Mouse (Mus musculus) E14TG2a.4 (cell line): ENCODE measurements around the gene Tomm22.

Source experiments
- H3K27me3 ChIP-seq: 2 replicates; pipeline ENCODE4 v1.6.1; 2014; ENCODE audit warnings: low read length, control low read depth; ENCODE audit not compliant: insufficient read depth
- H3K36me3 ChIP-seq: 2 replicates; pipeline ENCODE4 v1.6.1; 2014; ENCODE audit warnings: low read length, control low read depth; ENCODE audit not compliant: insufficient read depth
- H3K4me1 ChIP-seq: replicated peaks from 2 replicates; pipeline ENCODE4 v1.6.1; 2014; ENCODE audit warnings: low read depth, low read length, control low read depth
- H3K4me3 ChIP-seq: replicated peaks from 2 replicates; pipeline ENCODE4 v1.5.1; 2014; ENCODE audit warnings: mild to moderate bottlenecking, low read length
- H3K9me3 ChIP-seq: 2 replicates; pipeline ENCODE4 v1.6.1; 2014; ENCODE audit warnings: low read length, control low read depth
- CTCF ChIP-seq: conservative IDR thresholded peaks from 2 replicates; pipeline ENCODE4 v1.5.1; 2014; ENCODE audit warnings: low read length
- NANOG ChIP-seq: IDR thresholded peaks from 2 replicates; pipeline ENCODE4 v1.6.1; 2014; ENCODE audit warnings: borderline replicate concordance, low read length, mixed read lengths
- POU5F1 ChIP-seq: IDR thresholded peaks from 2 replicates; pipeline ENCODE4 v1.6.1; 2014; ENCODE audit warnings: low read length, borderline replicate concordance

Tomm22 gene

GRCm38 (mm10) chr15:79720796-79721195 is 50.1 kb downstream of the Tomm22 start:
- TF ChIP-seq POU5F1 (no peak), CTCF (no peak), NANOG (no peak)
- H3K36me3 ChIP-seq, result peaks cover 87% of the 10 kb centered on the region
- no peak overlapping the region for H3K4me3 ChIP-seq
- peaks cover 23% of the 10 kb centered on the region for H3K4me1 ChIP-seq
- no peaks in the 10 kb centered on the region for H3K9me3 ChIP-seq
- no peaks in the 10 kb centered on the region for H3K27me3 ChIP-seq
